Mouse (Mus musculus): Measurements from ENCODE around the gene Tmem88. TPM values are rescaled to one million over a fixed set of nuclear protein-coding genes. Genes with fewer than 3 reads are reported as not detected.

Gene Tmem88
- under 1 TPM; 0.14 to 0.22 TPM for polyA plus RNA-seq (2017; shearing (Covaris generic))

GRCm38 (mm10) chr11:69398059-69398458, at the start of gene Tmem88:
Gene Tmem88, minus strand, starts transcription at chr11:69398234.

DNA sequence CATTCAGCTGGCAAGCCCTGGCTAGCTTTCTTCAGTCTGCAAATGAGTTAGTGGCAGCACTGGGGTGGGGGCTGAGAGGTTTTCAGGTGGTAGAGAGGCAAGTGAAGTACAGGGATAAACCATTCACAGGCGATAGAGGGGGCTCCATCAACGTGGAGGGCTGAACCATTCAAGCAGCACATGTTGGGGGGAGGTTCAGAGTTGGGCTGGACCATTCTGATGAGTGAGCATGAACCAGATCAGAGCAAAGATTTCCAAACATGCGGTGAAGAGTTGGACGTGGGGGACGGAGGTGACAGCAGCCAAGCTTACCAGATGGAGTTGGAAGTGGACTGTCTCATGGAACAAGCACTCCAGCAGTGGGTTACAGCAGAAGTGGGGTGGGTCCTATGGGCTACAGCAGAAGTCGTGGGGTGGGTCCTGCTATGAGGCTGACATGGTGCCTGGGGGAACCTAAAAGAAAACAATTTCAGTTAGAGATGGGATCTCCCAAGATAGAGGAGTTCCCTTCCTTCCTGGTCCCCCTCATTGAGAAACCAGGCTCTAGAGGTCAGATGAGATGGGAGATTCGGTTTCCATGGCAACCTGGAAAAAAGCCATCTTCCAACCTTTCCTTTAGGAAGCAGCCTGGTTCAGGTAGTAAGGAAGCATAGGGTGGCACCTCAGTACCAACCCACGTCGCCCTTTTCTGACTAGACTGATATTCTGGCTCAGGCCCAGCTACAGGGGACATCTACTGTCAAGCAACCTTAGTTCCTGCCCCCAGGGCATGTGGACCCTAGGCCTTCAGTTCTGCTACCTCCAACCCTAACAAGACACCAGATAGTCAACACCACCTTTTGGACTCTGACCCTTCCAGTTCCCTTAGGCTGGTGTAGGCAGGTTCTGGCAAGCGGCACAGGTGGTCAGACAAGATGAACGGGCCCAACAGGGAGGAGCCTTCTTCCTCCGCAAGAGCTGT, 15.5 kb upstream of the Tmem88 start, which contains the start of gene Kdm6b:
Gene Kdm6b (minus strand): TSS at position 455 of the 961 bp plus-strand sequence.

DNA sequence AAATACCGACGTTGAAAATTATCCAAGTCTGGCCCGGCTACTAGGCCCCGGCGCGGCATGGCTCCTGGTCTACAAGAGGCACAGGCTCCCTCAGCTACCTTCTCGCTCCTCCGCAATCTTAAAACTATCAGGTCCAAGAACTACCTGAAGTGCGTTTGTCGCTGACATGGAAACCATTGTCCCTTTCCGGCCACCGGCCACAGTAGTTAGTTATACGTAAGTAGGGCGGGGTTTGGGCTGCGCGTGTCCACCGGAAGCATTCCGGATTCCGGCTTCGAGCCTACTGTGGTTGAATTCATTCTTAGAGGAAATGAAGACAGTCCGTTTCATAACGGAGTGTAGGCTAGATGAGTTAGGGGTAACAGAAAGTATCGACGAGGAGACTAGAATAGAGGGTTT, 2.8 kb downstream of the Tmem88 start, which contains the start of the genes Naa38 and Cyb5d1:
Gene Naa38 (plus strand): TSS at position 253 of the 399 bp plus-strand sequence.
Gene Cyb5d1 (minus strand): TSS at position 397 of the 399 bp plus-strand sequence.

DNA sequence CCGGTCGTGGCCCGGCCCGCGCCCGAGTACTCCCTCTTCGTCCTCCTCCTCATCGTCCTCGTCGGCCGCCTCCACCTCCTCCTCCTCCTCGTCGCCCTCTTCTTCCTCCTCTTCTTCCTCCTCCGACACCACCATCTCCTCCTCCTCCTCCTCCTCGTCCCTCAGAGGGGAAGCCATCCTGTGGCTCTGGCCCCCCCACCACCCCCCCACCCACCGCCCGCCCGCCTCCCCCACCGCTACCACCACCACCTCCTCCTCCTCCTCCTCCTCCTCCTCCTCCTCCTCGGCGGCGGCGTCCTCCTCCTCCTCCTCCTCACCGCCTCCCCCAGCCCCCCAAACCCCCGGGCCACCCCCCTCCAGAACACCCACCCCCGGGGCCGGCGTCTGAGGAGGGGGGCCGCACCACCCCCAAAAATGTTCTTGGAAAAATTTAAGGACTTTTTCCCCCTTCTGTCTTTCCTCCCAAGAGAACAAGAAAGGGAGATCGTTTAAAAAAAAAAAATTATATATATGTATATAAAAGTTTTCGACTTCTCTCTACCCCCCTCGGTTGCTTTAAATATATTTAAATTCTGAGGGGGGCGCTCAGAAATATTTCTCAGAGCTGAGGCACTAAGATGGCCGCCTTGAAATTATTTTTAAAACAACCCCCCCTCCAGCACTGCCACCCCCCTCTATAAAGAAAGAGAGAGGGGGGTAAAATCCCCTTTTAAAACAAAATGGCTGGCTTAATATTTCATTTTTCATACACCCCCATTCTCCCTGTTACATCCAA, 28.6 kb downstream of the Tmem88 start, which contains the start of gene Chd3:
Gene Chd3 (minus strand): TSS at position 192 of the 775 bp plus-strand sequence.

Other genes with a start within 250 kb of the Tmem88 start
- gene Alox12b, start 241.2 kb downstream of the Tmem88 start, polyA plus RNA-seq (2017; shearing (Covaris generic)) = not detected
- 10 to 100 TPM in 1 of 2 experiments, 1 to 10 TPM in 1; 3.0 to 14.3 TPM for gene Alox8, start 200.4 kb downstream of the Tmem88 start, polyA plus RNA-seq (2017; shearing (Covaris generic))
- gene Gucy2e, start 161.2 kb downstream of the Tmem88 start, polyA plus RNA-seq (2017; shearing (Covaris generic)) = under 1 TPM; 0.10 to 0.79 TPM
- gene Cntrob, start 74.5 kb downstream of the Tmem88 start, polyA plus RNA-seq (2017; shearing (Covaris generic)) = 10 to 100 TPM in 1 of 2 experiments, 1 to 10 TPM in 1; 4.3 to 12.7 TPM
- gene Trappc1, start 74.3 kb downstream of the Tmem88 start, polyA plus RNA-seq (2017; shearing (Covaris generic)) = 100 to 1,000 TPM; 106 to 112 TPM
- gene Kcnab3, start 72.0 kb downstream of the Tmem88 start, polyA plus RNA-seq (2017; shearing (Covaris generic)) = 1 to 10 TPM; 1.9 to 3.8 TPM
- gene Rnf227, start 57.8 kb downstream of the Tmem88 start, polyA plus RNA-seq (2017; shearing (Covaris generic)) = 1 to 10 TPM; 2.3 to 8.7 TPM
- gene Chd3, start 28.8 kb downstream of the Tmem88 start, polyA plus RNA-seq (2017; shearing (Covaris generic)) = 100 to 1,000 TPM in 1 of 2 experiments, 10 to 100 TPM in 1; 81.9 to 111 TPM
- 100 to 1,000 TPM; 128 to 154 TPM for gene Naa38, start 2.7 kb downstream of the Tmem88 start, polyA plus RNA-seq (2017; shearing (Covaris generic))
- 10 to 100 TPM; 20.5 to 23.2 TPM for gene Cyb5d1, start 2.6 kb downstream of the Tmem88 start, polyA plus RNA-seq (2017; shearing (Covaris generic))
- gene Kdm6b, start 15.4 kb upstream of the Tmem88 start, polyA plus RNA-seq (2017; shearing (Covaris generic)) = 1 to 10 TPM; 4.8 to 6.3 TPM
- under 1 TPM; 0.02 to 0.48 TPM for gene Dnah2, start 150.9 kb upstream of the Tmem88 start, polyA plus RNA-seq (2017; shearing (Covaris generic))
- under 1 TPM; 0.23 to 0.32 TPM for gene Efnb3, start 162.0 kb upstream of the Tmem88 start, polyA plus RNA-seq (2017; shearing (Covaris generic))
- gene Wrap53, start 182.0 kb upstream of the Tmem88 start, polyA plus RNA-seq (2017; shearing (Covaris generic)) = 10 to 100 TPM; 19.2 to 31.5 TPM
- 100 to 1,000 TPM; 162 to 242 TPM for gene Trp53, start 182.1 kb upstream of the Tmem88 start, polyA plus RNA-seq (2017; shearing (Covaris generic))
- gene Atp1b2, start 207.7 kb upstream of the Tmem88 start, polyA plus RNA-seq (2017; shearing (Covaris generic)) = under 1 TPM in 1 of 2 experiments, not detected in 1; 0.14 TPM
- gene Shbg, start 219.7 kb upstream of the Tmem88 start, polyA plus RNA-seq (2017; shearing (Covaris generic)) = under 1 TPM in 1 of 2 experiments, not detected in 1; 0.32 TPM
- not detected for gene Sat2, start 223.8 kb upstream of the Tmem88 start, polyA plus RNA-seq (2017; shearing (Covaris generic))
- 10 to 100 TPM; 49.1 to 52.6 TPM for gene Fxr2, start 234.8 kb upstream of the Tmem88 start, polyA plus RNA-seq (2017; shearing (Covaris generic))

Data from activated CD4-positive, CD25-positive, alpha-beta regulatory T cell (primary cell).